Mouse (Mus musculus): ENCODE measurements around the gene Tctex1d4. TPM values are rescaled to one million over a fixed set of nuclear protein-coding genes. Genes with fewer than 3 reads are reported as not detected.

Tctex1d4 gene
- polyA plus RNA-seq, 1 experiment from 2014 or later = 0.58 TPM

DNA sequence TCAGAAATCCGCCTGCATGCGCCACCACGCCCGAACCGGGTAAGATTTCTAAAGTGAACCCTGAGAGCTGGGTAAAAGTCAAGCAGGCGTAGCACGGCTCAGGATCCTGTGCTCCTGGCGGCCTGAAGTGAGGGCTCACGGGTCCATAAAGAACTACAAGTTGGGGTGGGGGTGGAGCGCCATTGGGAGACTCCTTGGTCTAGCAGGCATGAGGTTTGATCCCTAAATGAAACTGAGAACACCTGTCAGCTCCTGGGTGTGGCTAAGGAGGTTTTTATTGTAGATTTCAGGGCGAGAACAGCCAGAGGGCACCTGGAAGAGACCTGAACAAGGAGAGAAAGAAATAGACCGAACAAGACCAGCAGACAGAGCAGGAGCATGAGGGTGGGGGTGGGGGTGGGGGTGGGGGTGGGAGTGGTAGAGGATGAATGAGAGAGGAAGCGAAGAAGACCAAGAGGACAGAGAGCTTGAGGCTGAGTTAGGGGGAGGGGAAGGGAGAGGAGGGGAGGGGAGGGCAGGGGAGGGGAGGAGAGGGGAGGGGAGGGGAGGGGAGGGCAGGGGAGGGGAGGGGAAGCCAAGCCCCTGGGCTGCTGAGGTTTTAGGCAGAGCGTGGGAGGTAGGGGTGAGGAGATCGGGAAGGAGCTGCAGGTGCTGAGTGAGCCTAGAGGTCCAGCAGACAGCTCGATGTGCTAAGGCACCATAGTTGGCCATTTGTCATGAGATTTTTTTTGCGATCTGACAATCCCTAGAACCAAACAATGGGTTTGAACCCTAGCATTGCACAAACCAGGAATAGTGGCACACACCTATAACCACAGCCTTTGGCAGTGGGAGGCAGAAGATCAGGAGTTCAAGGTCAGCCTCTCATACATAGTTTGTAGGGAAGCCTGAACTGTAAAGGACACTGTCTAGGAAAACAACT, 12.0 kb downstream of the Tctex1d4 start:
- H3K4me3 ChIP-seq (ENCODE audit: low read depth, low read length) = no peak overlapping the region
- H3K9ac ChIP-seq (ENCODE audit: low read length) = no peak overlapping the region
- no peak overlapping the region for H3K27ac ChIP-seq (replicated peaks)
- DNase-seq (ENCODE audit: low spot score) = no peak
- 60% methylated on average over 15 of the region's 17 CpGs for WGBS
- H3K4me2 ChIP-seq (replicated peaks; ENCODE audit: low read depth) = no peak overlapping the region
- no peaks in the 10 kb centered on the region for H3K36me3 ChIP-seq (ENCODE audit: control insufficient read depth, insufficient read depth, low read length)
- H3K4me1 ChIP-seq (replicated peaks; ENCODE audit: control insufficient read depth, insufficient read depth) = no peaks in the 10 kb centered on the region
- no peaks in the 10 kb centered on the region for H3K27me3 ChIP-seq (ENCODE audit: control insufficient read depth, insufficient read depth, low read length)
- no peak for ATAC-seq (ENCODE audit: low FRiP score, low TSS enrichment)
- no peaks in the 10 kb centered on the region for H3K9me3 ChIP-seq (ENCODE audit: control insufficient read depth, low read length)
- no peak for TF ChIP-seq CTCF (IDR thresholded peaks at IDR 0.05; ENCODE audit: low read depth)
- TF ChIP-seq EP300 (optimal IDR thresholded peaks at IDR 0.05) = no peak

- Histone ChIP-seq H3K27me3 (ENCODE audit: control insufficient read depth, insufficient read depth, low read length) (no peaks in the 10 kb centered on the region), H3K27ac (replicated peaks) (no peak overlapping the region), H3K9ac (ENCODE audit: low read length) (no peak overlapping the region), H3K4me3 (ENCODE audit: low read depth, low read length) (no peak overlapping the region), H3K4me1 (replicated peaks; ENCODE audit: control insufficient read depth, insufficient read depth) (no peaks in the 10 kb centered on the region), H3K9me3 (ENCODE audit: control insufficient read depth, low read length) (no peaks in the 10 kb centered on the region), H3K36me3 (ENCODE audit: control insufficient read depth, insufficient read depth, low read length) (no peaks in the 10 kb centered on the region), H3K4me2 (replicated peaks; ENCODE audit: low read depth) (no peak overlapping the region)
- peak; percentile 52 for DNase-seq (ENCODE audit: low spot score)
- ATAC-seq (ENCODE audit: low FRiP score, low TSS enrichment) = no peak
- WGBS = 0% methylated on average over 2 of the region's 2 CpGs
- TF ChIP-seq EP300 (optimal IDR thresholded peaks at IDR 0.05) (no peak), CTCF (IDR thresholded peaks at IDR 0.05; ENCODE audit: low read depth) (peak; percentile 86)
Observed at GRCm38 (mm10) chr4:117139217-117139612, 12.6 kb downstream of the Tctex1d4 start.

GRCm38 (mm10) chr4:117140613-117141012, 14.0 kb downstream of the Tctex1d4 start:
- no peak for ATAC-seq (ENCODE audit: low FRiP score, low TSS enrichment)
- H3K9ac ChIP-seq (ENCODE audit: low read length) = no peak overlapping the region
- H3K4me1 ChIP-seq (replicated peaks; ENCODE audit: control insufficient read depth, insufficient read depth) = no peaks in the 10 kb centered on the region
- H3K9me3 ChIP-seq (ENCODE audit: control insufficient read depth, low read length) = no peaks in the 10 kb centered on the region
- H3K27me3 ChIP-seq (ENCODE audit: control insufficient read depth, insufficient read depth, low read length) = no peaks in the 10 kb centered on the region
- no peak overlapping the region for H3K4me2 ChIP-seq (replicated peaks; ENCODE audit: low read depth)
- H3K27ac ChIP-seq (replicated peaks) = no peak overlapping the region
- no peak for TF ChIP-seq EP300 (optimal IDR thresholded peaks at IDR 0.05)
- peak; percentile 67 for TF ChIP-seq CTCF (IDR thresholded peaks at IDR 0.05; ENCODE audit: low read depth)
- WGBS = 38% methylated on average over 4 of the region's 4 CpGs
- H3K36me3 ChIP-seq (ENCODE audit: control insufficient read depth, insufficient read depth, low read length) = no peaks in the 10 kb centered on the region
- no peak overlapping the region for H3K4me3 ChIP-seq (ENCODE audit: low read depth, low read length)
- DNase-seq (ENCODE audit: low spot score) = no peak

DNA sequence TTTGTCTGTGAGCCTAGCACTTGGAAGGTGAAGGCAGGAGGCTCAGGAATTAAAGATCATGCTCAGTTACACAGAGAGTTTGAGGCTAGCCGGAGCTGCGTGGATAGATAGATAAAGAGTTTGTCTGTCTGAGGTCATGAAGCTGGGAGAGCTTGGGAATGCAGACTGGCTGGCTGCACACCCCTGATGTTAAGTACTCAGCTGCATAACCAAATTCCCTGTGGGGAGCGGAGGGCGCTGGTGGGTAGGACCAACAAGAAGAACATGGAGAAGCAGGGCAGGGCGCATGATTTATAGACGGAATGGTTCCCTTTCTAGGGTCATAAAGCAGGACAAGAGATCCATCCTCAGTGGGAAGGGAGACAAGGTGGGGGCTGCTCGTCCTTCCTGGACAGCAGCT, 16.4 kb downstream of the Tctex1d4 start:
- Histone ChIP-seq H3K4me3 (ENCODE audit: low read depth, low read length) (no peak overlapping the region), H3K9ac (ENCODE audit: low read length) (no peak overlapping the region), H3K4me2 (replicated peaks; ENCODE audit: low read depth) (no peak overlapping the region), H3K4me1 (replicated peaks; ENCODE audit: control insufficient read depth, insufficient read depth) (no peaks in the 10 kb centered on the region), H3K36me3 (ENCODE audit: control insufficient read depth, insufficient read depth, low read length) (no peaks in the 10 kb centered on the region), H3K27ac (replicated peaks) (no peak overlapping the region), H3K27me3 (ENCODE audit: control insufficient read depth, insufficient read depth, low read length) (no peaks in the 10 kb centered on the region), H3K9me3 (ENCODE audit: control insufficient read depth, low read length) (no peaks in the 10 kb centered on the region)
- 45% methylated on average over 7 of the region's 7 CpGs for WGBS
- DNase-seq (ENCODE audit: low spot score) (no peak), ATAC-seq (ENCODE audit: low FRiP score, low TSS enrichment) (no peak)
- no peak for TF ChIP-seq EP300 (optimal IDR thresholded peaks at IDR 0.05)
- TF ChIP-seq CTCF (IDR thresholded peaks at IDR 0.05; ENCODE audit: low read depth) = no peak

- no peaks in the 10 kb centered on the region for H3K27me3 ChIP-seq (ENCODE audit: control insufficient read depth, insufficient read depth, low read length)
- no peak overlapping the region for H3K27ac ChIP-seq (replicated peaks)
- no peaks in the 10 kb centered on the region for H3K4me1 ChIP-seq (replicated peaks; ENCODE audit: control insufficient read depth, insufficient read depth)
- H3K4me2 ChIP-seq (replicated peaks; ENCODE audit: low read depth) = no peak overlapping the region
- 93% methylated on average over 13 of the region's 13 CpGs for WGBS
- no peak overlapping the region for H3K9ac ChIP-seq (ENCODE audit: low read length)
- no peaks in the 10 kb centered on the region for H3K9me3 ChIP-seq (ENCODE audit: control insufficient read depth, low read length)
- TF ChIP-seq CTCF (IDR thresholded peaks at IDR 0.05; ENCODE audit: low read depth) (no peak), EP300 (optimal IDR thresholded peaks at IDR 0.05) (no peak)
- H3K4me3 ChIP-seq (ENCODE audit: low read depth, low read length) = no peak overlapping the region
- ATAC-seq (ENCODE audit: low FRiP score, low TSS enrichment) = no peak
- DNase-seq (ENCODE audit: low spot score) = no peak
- H3K36me3 ChIP-seq (ENCODE audit: control insufficient read depth, insufficient read depth, low read length) = peaks cover 2% of the 10 kb centered on the region
Observed at GRCm38 (mm10) chr4:117145248-117145647, 18.7 kb downstream of the Tctex1d4 start.

DNA sequence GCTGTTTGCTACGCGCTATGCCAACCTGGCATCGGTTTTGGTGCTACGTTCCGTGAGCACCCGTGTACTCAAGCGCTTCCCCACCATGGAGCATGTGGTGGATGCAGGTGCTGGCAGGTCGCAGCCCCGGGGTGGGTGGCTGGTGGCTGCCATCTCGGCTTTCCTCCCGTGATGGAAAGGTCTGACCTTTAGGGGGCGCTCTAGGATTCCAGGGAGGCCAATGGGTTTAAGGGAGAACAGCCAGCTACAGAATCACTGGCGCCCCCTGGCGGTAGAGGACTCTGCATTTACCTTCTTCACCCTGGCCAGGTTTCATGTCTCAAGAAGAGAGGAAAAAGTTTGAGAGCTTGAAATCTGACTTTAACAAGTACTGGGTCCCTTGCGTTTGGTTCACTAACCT, 19.6 kb downstream of the Tctex1d4 start:
- Histone ChIP-seq H3K4me3 (ENCODE audit: low read depth, low read length) (no peak overlapping the region), H3K9me3 (ENCODE audit: control insufficient read depth, low read length) (no peaks in the 10 kb centered on the region), H3K4me1 (replicated peaks; ENCODE audit: control insufficient read depth, insufficient read depth) (no peaks in the 10 kb centered on the region), H3K27ac (replicated peaks) (no peak overlapping the region), H3K27me3 (ENCODE audit: control insufficient read depth, insufficient read depth, low read length) (no peaks in the 10 kb centered on the region), H3K36me3 (ENCODE audit: control insufficient read depth, insufficient read depth, low read length) (peaks cover 6% of the 10 kb centered on the region), H3K9ac (ENCODE audit: low read length) (no peak overlapping the region), H3K4me2 (replicated peaks; ENCODE audit: low read depth) (no peak overlapping the region)
- TF ChIP-seq CTCF (IDR thresholded peaks at IDR 0.05; ENCODE audit: low read depth) (peak; percentile 98), EP300 (optimal IDR thresholded peaks at IDR 0.05) (no peak)
- DNase-seq (ENCODE audit: low spot score) (peak; percentile 94), ATAC-seq (ENCODE audit: low FRiP score, low TSS enrichment) (peak; percentile 55)
- 39% methylated on average over 15 of the region's 15 CpGs for WGBS

Data from stomach, postnatal 0 days (tissue).